Mouse (Mus musculus) hindbrain, postnatal 0 days (tissue): ENCODE measurements at regions not wholly inside any gene's neighbourhood (a gene's known extent, or its start where the extent isn't known, plus 50 kb on each side); places are given as distances from the start of the nearest gene placed in this dataset.
A peak's percentile ranks its signal among the peaks of the same experiment; 100 is the strongest.
"Not testable (repeated sequence)": the region's sequence is repeated elsewhere in the genome, so short reads cannot be mapped to it uniquely, and the experiment has no call there.

Source experiments
- ATAC-seq: fragments of 200-750 bp; cut with Nextera tagmentation; 2 replicates; pipeline ENCODE4 v1.8.0; 2017; ENCODE audit warnings: mild to moderate bottlenecking, moderate TSS enrichment, moderate library complexity
- DNase-seq: peaks from one replicate; pipeline ENCODE4 v3.0.0-alpha.2; 2015; ENCODE audit warnings: low spot score
- H3K27ac ChIP-seq: fragments of 300-500 bp; sonication (generic); 2 replicates; pipeline ENCODE4 v1.5.1; 2014; ENCODE audit warnings: mild to moderate bottlenecking
- H3K27me3 ChIP-seq: fragments of 300-500 bp; sonication (generic); 2 replicates; pipeline ENCODE4 v1.6.1; 2014; ENCODE audit warnings: low read length, mixed read lengths; ENCODE audit not compliant: insufficient read depth
- H3K36me3 ChIP-seq: fragments of 300-500 bp; sonication (generic); 2 replicates; pipeline ENCODE4 v1.6.1; 2014; ENCODE audit warnings: low read length, mixed read lengths; ENCODE audit not compliant: insufficient read depth
- H3K4me1 ChIP-seq: fragments of 300-500 bp; sonication (generic); 2 replicates; pipeline ENCODE4 v1.6.1; 2014; ENCODE audit warnings: antibody characterized with exemption, low read length, mixed read lengths; ENCODE audit not compliant: insufficient read depth
- H3K4me2 ChIP-seq: fragments of 300-500 bp; sonication (generic); 2 replicates; pipeline ENCODE4 v1.6.1; 2014; ENCODE audit warnings: low read depth, mild to moderate bottlenecking, low read length, moderate library complexity, mixed read lengths
- H3K4me3 ChIP-seq: fragments of 300-500 bp; sonication (generic); 2 replicates; pipeline ENCODE4 v1.5.1; 2014; ENCODE audit warnings: low read length
- H3K9ac ChIP-seq: fragments of 300-500 bp; sonication (generic); replicated peaks from 2 replicates; pipeline ENCODE4 v1.6.1; 2014; ENCODE audit warnings: mild to moderate bottlenecking, low read length, moderate library complexity, mixed read lengths
- H3K9me3 ChIP-seq: fragments of 300-500 bp; sonication (generic); 2 replicates; pipeline ENCODE4 v1.6.1; 2016; ENCODE audit warnings: low read length, mixed read lengths
- CTCF ChIP-seq: IDR thresholded peaks from 2 replicates; pipeline ENCODE4 v1.5.1; 2016; ENCODE audit warnings: antibody characterized with exemption, control low read depth, low read depth
- WGBS: fragments of 180-500 bp; shearing (Covaris S2); extraction: QIAGEN DNeasy Blood & Tissue Kit; methylation state at CpG from one replicate; pipeline ENCODE4 v1.1.7; 2014; 5-methylcytosine and 5-hydroxymethylcytosine counted together

GRCm38 (mm10) chr8:19588715-19589114, 93.8 kb downstream of the Defb7 start:
- H3K27me3 ChIP-seq = no peaks in the 10 kb centered on the region
- DNase-seq (no peak), ATAC-seq (no peak)
- 0 out of 2 replicates have a peak, but pooled peaks have one; percentile 10 for TF ChIP-seq CTCF
- no peaks in the 10 kb centered on the region for H3K36me3 ChIP-seq
- no peaks in the 10 kb centered on the region for H3K4me1 ChIP-seq
- H3K27ac ChIP-seq = no peak overlapping the region
- H3K4me2 ChIP-seq = no peak overlapping the region
- H3K4me3 ChIP-seq = no peak overlapping the region
- 70% methylated on average over 5 of the region's 5 CpGs for WGBS
- H3K9me3 ChIP-seq = 0 out of 2 replicates have a peak, but pooled peaks cover 2% of the 10 kb centered on the region
- no peak overlapping the region for H3K9ac ChIP-seq

GRCm38 (mm10) chr8:19601542-19601941, 106.6 kb downstream of the Defb7 start:
- not testable (repeated sequence) for H3K4me2 ChIP-seq, H3K4me3 ChIP-seq, H3K9me3 ChIP-seq, H3K9ac ChIP-seq, H3K36me3 ChIP-seq, ATAC-seq, H3K27me3 ChIP-seq, H3K27ac ChIP-seq, H3K4me1 ChIP-seq, DNase-seq
- WGBS = 73% methylated on average over 4 of the region's 4 CpGs

DNA sequence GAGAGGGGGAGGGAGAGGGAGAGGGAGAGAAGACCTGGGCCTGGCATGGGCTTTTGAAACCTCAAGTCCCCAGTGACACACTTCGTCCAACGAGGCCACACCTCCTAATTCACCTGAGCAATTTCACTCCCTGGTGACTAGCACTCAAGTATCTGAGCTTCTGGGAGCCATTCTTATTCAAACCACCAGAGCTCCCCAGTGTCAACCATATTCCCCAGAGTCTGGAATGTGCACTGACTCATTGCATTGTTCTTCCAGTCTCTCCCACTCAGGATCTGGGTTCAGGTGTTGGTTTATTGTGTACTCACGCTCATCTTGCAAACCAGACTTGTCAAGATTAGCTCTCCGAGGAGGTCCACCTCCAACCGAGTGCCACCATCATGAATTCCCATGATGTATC, 111.7 kb downstream of the Defb7 start:
- no peak for ATAC-seq

DNA sequence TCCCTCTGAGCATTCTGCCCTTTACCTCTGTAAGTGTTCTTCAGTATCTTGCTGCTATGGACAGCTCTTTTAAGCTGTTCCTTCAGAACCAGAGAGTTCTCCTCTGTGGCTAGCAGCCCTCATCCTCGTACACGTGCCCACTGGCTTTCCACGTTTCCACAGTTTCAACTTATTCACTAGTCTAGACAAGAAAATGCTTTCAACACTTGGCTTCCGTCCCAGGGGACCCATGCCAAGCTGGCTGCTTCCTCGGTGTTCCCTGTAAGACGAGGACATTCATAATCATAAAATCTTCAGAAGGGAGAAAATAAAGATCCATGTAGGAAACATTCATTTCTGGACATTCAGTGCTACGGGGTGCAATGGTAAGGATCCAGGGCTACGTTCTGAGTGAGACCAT, 101.9 kb upstream of the 4930467E23Rik start:
- no peaks in the 10 kb centered on the region for H3K36me3 ChIP-seq
- no peak for ATAC-seq
- no peak for TF ChIP-seq CTCF
- H3K27ac ChIP-seq = no peak overlapping the region
- 83% methylated on average over 8 of the region's 8 CpGs for WGBS
- H3K9ac ChIP-seq = no peak overlapping the region
- DNase-seq = no peak
- H3K9me3 ChIP-seq = peaks cover 8% of the 10 kb centered on the region; the same call in 1 of the 2 replicates
- no peak overlapping the region for H3K4me2 ChIP-seq
- no peaks in the 10 kb centered on the region for H3K27me3 ChIP-seq
- no peak overlapping the region for H3K4me3 ChIP-seq
- H3K4me1 ChIP-seq = no peaks in the 10 kb centered on the region

More for the DNA sequence above, 111.7 kb downstream of the Defb7 start:
- H3K27ac ChIP-seq = no peak overlapping the region
- H3K4me3 ChIP-seq = no peak overlapping the region
- H3K9me3 ChIP-seq = no peaks in the 10 kb centered on the region
- TF ChIP-seq CTCF = no peak
- no peak overlapping the region for H3K4me2 ChIP-seq
- no peak overlapping the region for H3K9ac ChIP-seq
- H3K27me3 ChIP-seq = no peaks in the 10 kb centered on the region
- no peaks in the 10 kb centered on the region for H3K36me3 ChIP-seq
- H3K4me1 ChIP-seq = no peaks in the 10 kb centered on the region
- WGBS = 82% methylated on average over 5 of the region's 5 CpGs
- DNase-seq = no peak

DNA sequence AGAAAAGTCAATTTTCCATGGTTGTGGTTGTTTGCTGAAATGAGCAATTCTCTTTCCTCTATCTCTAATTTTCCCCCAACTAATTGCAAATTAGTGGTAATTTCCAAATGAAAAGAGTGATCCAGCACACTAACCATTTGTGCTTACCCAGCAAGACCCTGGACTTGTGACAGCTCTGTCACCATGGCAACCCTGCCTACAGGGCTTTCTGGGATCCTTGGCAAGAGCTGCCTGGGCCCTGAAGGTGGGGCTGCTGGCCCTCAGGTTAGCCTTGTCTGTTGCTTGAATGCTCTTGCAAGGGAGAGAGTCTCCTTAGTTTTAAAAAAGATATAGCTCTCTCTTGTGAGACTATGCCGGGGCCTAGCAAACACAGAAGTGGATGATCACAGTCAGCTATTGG, 80.8 kb upstream of the 4930467E23Rik start:
- not testable (repeated sequence) for DNase-seq, ATAC-seq, H3K27ac ChIP-seq, H3K36me3 ChIP-seq, H3K4me2 ChIP-seq, H3K9me3 ChIP-seq, H3K4me1 ChIP-seq, H3K4me3 ChIP-seq, H3K9ac ChIP-seq, H3K27me3 ChIP-seq
- 82% methylated on average over 1 of the region's 1 CpGs for WGBS
